Mouse (Mus musculus) liver, embryonic 14.5 days (tissue): ENCODE measurements around the gene Igsf21.

Source experiments
- CTCF ChIP-seq: IDR thresholded peaks from 2 replicates; pipeline ENCODE4 v1.5.1; 2016; ENCODE audit warnings: antibody characterized with exemption, low read depth, control low read depth
- EP300 ChIP-seq: IDR thresholded peaks from 2 replicates; pipeline ENCODE4 v1.6.1; 2016; ENCODE audit warnings: antibody characterized with exemption, low read depth

- TF ChIP-seq EP300 (no peak), CTCF (no peak)
Measured at GRCm38 (mm10) chr4:140000911-140001310, 245.7 kb downstream of the Igsf21 start.
